Mouse (Mus musculus): ENCODE measurements around the gene Aqp11.

The Aqp11 gene

DNA sequence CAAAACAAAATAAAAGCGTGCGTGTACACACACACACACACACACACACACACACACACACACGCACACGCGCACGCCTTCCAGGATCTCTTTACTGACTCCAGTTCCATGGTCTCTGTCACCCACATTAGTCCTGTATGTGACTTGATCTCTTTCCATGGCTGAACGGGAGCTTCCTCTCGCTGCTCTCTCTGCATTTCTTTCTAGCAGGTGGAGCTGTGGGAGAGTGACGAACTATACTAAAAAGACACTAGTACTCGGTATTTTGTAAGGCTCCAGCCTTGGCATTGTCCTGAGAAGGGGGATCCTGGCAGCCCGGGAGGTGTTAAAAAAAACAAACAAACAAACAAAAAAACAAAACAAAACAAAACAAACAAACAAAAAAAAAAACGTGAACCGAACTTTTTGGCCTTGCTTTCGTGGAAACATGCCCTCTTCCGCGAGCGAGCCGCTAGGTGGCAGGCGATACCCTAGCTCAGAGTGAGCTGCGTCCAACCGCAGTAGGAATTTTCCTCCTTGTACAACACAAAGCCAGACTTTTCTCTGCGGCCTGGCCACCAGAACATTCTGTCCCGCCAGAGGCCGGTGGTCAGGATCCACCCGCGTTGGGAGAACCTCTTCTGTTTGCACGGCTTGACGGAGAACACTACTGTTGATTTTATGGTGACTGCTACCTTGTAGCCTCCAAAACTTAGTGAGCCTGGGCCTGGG, 9.9 kb upstream of the Aqp11 start:
- no peak for DNase-seq (ENCODE audit: low read depth)

DNA sequence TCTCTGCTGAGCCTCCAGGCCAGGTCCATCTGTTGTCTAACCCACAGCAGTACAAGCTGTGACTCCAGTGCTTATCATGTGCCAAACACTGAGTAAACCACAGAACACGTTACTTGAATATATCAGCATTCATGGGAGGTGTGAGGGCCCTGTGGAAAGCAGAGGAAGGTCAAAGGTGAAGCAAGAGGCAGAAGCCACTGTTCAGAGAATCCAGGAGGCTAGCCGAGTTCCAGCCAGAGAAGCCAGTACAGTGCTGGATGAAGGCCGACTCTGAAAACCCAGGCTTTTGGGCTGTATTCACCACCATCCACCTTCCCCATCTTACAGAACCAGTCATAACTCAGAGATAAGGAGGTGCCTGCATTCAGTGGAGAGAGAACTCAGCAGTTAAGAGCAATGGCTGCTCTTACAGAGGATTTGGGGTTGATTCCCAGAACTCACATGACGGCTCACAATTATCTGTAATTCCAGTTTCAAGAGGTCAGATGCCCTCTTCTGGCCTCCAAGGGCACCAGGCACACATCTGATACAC, 9.2 kb upstream of the Aqp11 start:
- DNase-seq (ENCODE audit: low read depth): peak; percentile 81

DNA sequence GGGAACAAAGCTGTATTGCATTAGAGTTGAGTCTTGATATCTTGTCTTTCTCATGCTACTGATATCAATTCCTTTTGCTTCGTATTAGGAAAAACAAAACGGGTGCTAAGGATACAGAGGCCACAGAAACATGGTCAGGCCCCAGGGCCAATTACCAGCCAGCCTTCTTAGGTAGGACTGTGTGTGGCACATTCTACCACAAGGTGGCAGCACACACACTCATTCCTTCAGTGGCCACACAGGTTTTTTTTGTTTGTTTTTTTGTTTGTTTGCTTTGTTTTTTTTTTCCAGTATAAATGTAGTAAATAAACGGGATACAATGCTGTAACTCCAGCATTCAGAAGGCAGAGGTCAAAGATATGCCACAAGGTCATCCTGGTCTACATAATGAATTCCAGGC, 7.2 kb upstream of the Aqp11 start:
- DNase-seq (ENCODE audit: low read depth): no peak

DNA sequence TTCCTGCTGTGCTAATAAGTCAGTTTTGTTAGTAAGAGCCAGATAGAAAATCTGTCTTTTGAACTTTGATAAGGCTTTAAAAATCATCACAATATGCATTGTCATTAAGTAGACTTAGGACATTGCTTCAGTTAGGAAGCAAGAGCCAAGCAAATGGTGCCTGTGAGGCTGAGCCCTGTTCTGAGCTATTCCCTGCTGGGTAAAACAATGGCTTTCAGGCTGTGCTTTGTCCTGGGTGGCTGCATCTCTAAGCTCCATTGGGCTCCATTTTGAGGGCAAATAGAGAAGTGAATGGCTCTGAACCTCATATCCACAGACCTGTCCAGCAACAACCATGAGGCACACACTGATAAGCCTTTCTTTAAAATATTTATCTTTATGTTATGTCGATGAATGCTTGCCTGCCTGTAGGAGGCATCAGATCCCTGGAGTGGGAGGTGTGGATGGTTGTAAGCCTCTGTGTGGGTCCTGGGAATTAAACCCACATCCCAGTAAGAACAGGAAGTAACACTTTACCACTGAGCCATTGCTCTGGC, 3.7 kb upstream of the Aqp11 start:
- DNase-seq (ENCODE audit: low read depth): no peak

DNA sequence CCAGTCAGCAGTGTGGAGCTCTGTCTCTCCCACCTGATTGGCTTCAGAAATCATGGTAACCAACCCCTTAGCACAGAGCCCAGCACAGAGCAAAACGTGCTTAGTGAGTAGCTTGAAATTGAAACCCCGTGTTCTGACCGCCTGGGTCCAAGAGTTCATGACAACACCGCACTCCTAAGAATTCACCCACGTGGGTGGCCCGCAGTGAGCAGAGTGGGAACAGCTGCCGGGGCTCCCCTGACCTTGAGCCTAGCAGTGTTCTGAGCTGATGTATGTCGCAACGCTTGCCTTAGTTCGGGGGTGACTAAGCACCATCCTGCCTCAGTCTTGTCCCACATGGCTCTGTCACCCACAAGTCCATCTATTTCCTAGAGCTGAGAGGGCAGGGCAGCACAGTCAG, 2.9 kb upstream of the Aqp11 start:
- DNase-seq (ENCODE audit: low read depth): no peak

DNA sequence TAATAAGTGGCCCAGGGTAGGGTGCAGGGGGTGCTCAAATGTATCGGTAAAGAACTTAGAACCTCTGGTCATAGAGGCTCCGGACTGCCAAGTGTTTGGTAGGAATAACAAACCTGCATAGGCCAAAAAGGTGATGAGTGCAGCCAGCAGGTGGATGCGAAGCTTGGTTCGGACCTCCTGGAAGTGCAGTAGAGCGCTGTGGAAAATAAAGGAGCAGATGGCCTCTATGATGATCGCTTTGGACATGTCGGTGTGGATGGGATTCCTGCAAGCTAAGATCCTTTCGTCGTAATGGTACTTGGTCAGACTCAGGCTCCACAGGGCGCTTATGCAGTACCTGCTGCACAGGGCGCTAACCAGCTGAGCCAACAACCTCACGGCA, 842 bp downstream of the Aqp11 start:
- DNase-seq (ENCODE audit: low read depth): no peak

DNA sequence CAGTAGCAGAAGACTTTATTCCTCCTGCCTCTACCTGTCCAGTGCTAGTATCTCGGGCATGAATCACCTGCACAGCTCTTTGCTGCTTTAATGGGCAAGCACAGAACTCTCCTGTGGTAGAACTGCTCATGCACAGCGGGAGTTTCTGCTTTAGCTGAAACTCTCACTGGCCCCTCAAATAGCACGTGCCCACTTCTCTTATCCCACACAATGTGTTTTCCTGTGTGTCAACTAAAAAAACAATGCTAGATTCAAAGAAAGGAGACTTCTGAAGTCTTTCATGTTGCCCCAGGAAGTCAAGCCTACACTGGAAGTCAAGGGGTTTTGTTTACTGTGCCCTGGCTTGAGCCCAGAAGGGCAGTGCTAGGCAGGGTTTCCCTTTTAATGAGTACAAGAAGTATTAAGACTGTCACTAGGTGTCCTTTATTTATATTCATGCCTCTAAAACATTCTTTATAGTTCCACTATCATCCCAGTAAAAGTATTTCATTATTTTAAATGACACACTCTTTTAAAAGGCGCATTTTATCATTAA, 2.1 kb downstream of the Aqp11 start:
- DNase-seq (ENCODE audit: low read depth): no peak

DNA sequence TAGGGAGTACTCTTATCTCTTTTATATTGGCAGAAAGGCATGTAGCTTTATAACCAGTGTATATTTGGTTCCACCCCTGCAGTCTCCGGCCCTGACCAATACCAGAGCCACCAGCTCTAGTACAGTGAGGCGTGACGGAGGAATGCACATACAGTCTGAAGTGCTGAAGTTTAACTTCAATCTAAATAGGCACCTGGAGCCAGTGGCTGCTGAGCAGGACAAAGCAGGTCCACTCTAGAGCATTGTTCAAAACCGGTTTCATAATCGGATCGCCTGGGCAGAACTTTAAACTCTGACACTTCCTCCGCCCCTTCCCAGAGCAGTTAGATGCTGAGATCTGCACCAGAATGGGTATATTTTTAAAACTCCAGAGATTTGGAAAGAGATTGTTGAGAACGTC, 3.1 kb downstream of the Aqp11 start:
- DNase-seq (ENCODE audit: low read depth): no peak

DNA sequence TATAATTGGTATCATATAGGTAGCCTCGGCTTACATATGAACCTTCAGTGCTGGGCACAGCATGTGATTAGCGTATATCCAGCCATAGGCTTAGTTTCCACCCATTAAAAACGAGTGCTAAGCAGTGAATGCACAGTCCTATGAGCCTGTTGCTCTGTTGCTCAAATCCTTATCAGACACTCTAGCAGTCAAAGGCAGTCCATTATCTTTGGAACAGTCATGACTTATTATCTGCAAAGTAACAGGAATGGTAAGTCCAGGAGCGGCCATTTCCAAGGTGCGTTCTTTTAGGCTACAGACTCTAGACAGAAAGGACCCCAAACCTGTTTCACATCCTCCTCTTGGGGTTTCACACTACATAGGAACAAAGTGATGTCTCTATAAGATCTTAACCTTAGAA, 4.5 kb downstream of the Aqp11 start:
- no peak for DNase-seq (ENCODE audit: low read depth)

DNA sequence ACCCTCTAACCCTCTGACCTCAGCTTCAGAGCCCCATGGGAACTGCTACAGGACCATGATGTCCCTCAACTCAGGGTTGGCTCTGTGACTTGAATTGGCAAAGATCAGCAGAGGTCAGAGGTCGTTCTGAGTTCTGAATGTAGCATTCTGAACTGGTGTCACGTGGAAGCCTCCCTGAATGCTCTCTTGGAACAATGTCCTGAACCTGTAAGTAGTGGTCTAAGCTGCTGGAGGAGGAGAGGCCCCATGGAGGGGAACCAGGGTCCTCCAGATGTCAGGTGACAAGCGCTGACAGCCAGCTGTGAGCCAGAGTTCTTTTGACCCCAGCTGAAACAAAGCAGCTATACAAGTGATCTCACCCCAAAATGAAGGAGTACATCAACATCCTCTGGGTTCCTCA, 7.7 kb downstream of the Aqp11 start:
- no peak for DNase-seq (ENCODE audit: low read depth)

DNA sequence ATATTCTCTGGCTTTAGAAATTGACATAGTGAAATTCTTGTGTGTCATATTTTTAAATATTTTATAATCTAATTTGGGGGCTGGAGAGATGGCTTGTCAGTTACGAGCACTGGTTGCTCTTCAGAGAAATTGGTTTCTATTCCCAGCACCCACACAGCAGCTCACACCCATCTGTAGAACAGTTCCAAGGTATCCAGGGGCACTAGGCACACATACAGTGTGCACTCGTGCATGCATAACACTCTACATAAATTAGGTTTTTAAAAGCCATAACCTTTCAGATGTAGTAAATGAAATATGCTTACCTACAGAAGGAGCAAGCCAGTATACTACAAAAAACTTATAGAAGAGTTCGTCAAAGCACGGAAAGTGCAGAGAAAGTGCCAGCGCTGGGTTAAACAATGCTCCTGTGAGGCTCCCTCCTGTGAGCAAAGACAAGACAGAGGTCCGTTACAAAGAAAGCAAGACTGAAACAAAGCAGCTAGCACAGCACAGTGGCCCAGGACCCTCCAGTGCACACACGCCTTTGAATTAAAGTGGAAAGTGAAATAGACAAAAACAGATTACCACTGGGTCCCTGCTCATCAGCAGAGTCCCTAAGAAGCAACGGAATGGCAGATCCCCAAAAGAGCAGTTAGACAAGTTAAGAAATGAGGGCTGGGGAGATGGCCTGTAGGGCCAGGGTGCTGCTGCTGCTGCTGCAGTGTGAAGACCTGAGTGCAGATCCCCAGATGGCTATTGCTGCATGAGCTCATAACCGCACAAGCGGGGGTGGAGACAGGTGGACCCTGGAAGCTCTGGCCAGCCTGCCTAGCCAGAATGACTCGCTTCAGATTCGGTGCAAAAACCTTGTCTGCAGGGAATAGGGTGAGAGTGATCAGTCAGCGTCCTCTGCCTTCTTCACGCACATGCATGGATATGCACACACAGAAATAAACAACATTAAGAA, 9.1 kb downstream of the Aqp11 start:
- DNase-seq (ENCODE audit: low read depth): no peak

DNA sequence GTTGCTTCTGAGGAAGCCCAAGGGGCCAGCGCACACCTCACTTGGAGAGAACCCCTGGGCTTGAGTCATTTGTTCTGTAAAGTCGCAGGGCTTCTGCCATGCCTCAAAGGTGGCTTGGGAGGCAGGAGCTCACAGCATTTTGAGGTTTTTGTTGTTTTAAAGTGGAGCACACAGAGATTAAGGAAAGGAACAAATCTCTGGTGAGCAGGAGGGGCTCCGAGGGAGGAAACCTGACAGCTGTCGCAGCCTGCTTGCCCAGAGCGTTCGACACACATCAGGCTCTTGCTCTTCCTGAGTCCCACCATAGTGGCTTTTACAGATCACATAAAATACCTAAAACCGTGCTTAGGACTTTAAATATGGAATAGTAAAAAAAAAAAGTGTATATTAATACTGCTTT, 11.3 kb downstream of the Aqp11 start:
- DNase-seq (ENCODE audit: low read depth): no peak

DNA sequence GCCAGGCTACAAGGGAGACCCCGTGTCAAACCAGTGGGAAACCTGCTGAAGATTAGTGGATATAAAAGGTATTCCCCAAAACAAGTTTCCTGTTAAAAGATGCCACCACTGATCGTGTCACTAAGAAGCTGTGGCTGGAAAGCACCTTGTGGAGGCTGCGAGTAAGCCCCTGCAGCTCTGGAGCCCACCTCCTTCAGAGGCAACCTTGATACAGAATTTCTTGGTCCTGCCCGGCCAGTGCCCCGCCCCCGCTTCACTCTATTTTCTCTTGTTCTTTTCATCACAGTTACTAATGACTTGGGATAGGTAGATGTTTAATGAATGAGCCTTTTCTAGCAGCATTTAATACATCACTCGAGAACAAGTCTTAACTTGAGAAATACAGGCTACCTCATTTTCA, 12.0 kb downstream of the Aqp11 start:
- DNase-seq (ENCODE audit: low read depth): no peak

DNA sequence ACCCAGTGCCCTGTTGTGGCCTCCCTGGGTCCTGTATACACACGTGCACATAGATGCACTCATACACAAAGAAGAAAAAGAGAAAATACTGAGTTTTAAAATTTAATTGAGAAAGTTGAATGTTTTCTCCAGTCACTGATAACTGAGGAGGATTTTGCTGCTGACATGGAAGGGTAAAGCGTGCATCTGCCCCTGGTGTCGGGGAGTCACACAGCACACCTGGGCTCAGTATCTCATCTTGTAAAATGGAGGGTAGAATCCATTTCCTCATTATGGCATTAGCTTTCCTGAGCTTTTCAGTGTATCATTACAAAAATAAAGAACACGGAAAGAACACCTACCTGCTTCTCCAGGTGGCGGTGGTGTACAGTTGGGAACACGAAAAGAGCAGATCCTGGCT, 12.7 kb downstream of the Aqp11 start:
- no peak for DNase-seq (ENCODE audit: low read depth)

DNA sequence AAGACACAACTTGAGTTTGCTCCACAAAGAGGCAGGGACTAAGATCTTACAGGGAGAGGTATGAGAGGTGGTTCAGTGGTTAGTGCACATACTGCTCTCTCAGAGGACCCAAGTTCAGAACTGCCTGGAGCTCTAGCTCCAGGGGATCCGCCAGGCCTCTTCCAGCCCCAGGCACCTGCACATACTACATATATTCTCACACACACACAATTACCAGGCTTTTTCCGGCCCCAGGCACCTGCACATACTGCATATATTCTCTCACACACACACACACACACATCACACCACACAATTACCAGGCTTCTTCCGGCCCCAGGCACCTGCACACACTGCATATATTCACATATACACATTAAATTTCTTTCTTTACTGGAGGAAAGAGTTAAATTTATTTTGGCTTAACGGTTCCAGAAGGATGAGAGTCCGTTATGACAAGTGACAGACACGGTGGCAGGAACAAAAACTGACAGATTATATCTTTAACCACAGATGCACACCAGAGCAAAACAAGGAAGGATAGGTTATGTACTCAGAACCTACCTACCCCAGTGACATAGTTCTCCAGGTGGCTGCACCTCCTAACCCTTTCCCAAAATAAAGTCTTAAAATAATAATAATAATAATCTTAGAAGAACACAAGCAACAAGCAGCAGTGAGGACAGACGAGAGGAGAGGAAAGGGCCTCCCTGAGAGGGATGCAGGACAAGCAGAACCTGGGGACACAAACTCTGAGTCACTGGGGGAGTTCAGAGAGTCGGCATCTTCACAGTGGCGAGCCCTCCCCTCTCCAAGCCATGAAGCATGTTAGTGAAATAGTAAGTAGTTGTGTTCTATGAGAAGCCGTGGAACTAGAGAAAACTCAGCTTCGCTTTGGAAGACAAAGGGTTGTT, 14.2 kb downstream of the Aqp11 start:
- no peak for DNase-seq (ENCODE audit: low read depth)

DNA sequence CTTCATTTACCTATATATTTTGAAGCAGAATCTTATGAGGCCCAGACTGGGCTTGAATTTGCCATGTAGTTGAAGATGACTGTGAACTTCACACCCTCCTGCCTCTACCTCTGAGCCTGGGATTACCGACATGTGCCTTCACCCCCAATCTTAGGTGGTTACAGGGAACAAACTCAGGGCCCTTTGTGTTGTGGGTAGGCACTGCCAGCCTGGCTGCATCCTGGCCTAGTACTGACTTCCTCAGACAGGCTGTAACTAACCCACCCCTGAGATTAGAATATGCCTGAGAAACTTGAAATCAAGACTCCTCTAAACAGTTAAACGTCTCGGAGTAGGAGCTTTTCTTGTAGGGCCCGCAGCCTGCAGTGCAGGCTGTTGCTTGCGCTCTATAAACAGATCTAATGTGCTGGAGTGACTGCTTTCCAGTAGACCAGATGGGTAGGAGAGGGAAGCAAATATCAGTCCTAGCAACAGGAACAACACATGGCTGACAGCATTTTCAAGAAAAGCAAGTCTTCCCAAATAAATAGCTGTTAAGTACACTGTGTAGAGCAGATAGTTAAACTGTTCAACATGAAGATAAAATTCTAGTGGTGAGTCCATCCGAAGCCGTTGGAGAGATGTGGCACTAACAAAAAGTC, 15.7 kb downstream of the Aqp11 start:
- DNase-seq (ENCODE audit: low read depth): no peak

DNA sequence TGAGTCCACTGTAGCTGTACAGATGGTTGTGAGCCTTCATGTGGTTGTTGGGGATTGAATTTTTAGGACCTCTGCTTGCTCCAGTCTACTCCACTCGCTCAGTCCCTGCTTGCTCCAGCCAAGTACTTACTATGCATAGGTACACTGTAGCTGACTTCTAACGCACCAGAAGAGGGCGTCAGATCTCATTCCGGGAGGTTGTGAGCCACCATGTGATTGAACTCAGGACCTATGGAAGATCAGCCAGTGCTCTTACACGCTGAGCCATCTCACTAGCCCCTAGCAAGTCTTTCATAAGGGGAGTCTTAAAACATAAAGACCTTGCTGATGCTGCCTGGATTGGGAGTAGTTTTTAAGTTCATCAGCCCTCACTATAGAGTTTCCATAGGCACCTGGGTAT, 18.0 kb downstream of the Aqp11 start:
- no peak for DNase-seq (ENCODE audit: low read depth)

DNA sequence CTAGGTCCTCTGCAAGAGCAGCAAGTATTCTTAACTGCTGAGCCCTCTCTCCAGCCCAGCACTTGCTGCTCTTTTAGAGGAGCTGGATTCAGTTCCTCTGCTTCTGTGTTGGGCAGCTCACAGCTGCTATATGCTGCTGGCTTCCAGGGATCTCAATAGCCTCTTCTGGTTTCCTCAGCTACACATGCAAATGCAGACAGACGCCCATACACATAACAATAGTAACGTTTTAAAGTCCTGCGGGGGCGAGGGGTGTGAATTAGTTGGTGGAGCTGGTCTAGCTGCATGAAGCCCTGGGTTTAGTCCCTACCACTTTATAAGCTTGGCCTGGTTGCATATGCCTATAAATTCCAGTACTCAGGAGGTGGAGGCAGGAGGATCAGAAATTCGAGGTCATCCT, 19.0 kb downstream of the Aqp11 start:
- no peak for DNase-seq (ENCODE audit: low read depth)

DNA sequence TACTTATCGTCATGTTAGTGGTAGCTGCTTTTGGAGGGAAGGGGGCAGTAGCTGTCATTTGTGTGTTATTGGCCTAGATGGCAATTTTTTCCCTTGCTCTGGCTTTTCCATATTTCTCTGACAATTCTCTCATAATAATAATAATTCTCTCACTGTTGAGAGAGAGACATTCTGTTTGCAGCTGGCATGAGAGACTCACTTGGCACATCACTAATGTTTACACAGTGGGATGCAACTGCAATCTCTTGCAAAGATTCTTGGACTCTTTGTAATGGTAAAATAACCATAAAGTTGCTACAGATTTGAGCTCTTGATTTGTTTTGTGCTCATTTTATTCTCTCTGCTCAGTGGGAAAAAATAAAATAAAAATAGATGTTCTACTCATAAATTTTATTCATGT, 20.8 kb downstream of the Aqp11 start:
- DNase-seq (ENCODE audit: low read depth): no peak

DNA sequence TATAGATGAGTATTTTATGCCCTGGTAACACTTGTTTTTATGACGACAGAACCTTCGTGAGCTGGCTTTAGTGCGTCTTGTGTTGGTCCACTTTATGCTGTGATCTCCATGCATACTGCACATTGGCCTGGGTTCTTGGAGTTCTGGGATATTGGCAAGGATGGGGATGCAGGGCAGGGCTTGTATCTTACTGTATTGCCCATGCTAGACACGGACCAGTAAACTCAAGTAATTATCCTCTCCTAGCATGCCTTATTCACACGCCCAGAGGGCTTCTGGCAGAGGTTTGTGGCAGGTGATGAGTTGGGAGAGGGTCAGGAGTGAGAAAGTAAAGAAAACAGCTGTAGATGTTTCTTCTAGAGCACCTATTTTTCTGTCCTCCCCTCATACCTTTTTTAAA, 23.4 kb downstream of the Aqp11 start:
- DNase-seq (ENCODE audit: low read depth): no peak

DNA sequence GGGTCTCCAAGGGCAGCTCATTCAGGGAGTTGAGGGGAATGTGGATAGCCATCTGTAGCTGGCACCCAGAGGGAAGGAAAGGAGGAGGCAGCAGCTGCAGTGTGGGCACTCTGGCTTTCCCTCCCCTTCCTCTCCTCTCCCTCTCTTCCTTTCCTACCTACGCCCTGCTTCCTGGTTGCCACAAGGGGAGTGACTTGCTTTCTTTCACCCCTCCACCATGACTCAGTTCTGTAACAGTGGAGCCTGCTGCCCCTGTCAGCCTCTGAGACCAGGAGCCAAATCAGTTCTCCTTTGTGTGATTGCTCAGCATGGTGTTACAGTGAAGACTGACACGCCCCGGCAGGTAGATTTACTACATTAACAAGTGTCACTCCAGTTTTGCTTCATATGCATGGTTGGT, 28.9 kb downstream of the Aqp11 start:
- DNase-seq (ENCODE audit: low read depth): no peak
